Mouse (Mus musculus) heart, adult 18-20 months (tissue): ENCODE measurements around the gene Nccrp1. TPM values are rescaled to one million over a fixed set of nuclear protein-coding genes. Genes with fewer than 3 reads are reported as not detected.
A peak's percentile ranks its signal among the peaks of the same experiment; 100 is the strongest.
"Not testable (repeated sequence)": the region's sequence is repeated elsewhere in the genome, so short reads cannot be mapped to it uniquely, and the experiment has no call there.

ENCODE experiments used
- DNase-seq, 2 experiments: peaks; one replicate each; pipeline ENCODE4 v3.0.0; 2021 to 2022; ENCODE audit warnings: mixed read lengths in 1 of 2
- microRNA-seq, 2 experiments: library from miRNA; unstranded; fragments of <30 nt; microRNA quantifications; one replicate each; pipeline ENCODE4 v1.2.0; 2022
- total RNA-seq, 2 experiments: library from RNA; stranded (reverse); gene quantifications; 2 replicates each; pipeline ENCODE4 v1.2.3; 2021

The Nccrp1 gene
- total RNA-seq, 2 experiments from 2014 or later: not detected

DNA sequence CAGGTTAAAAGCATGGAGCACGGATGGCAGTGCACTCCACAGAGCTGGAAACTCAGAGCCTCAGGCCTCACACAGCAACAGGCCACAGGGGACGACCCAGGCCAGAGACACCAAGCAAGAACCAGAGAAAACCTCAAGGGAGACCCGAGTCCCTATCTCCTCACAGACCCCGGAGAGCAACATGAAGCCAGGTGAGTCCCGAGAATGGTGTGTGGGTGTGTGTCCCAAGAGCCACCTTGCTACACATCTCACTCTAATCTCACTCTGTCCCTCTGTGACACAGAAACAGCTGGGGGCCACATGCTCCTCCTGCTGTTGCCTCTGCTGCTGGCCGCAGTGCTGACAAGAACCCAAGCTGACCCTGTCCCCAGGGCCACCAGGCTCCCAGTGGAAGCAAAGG lies 24.5 kb downstream of the Nccrp1 start, which contains the start of gene Ifnl3:
Gene Ifnl3 (plus strand): TSS at position 301 of the 400 bp plus-strand sequence.
- DNase-seq: not testable (repeated sequence)

DNA sequence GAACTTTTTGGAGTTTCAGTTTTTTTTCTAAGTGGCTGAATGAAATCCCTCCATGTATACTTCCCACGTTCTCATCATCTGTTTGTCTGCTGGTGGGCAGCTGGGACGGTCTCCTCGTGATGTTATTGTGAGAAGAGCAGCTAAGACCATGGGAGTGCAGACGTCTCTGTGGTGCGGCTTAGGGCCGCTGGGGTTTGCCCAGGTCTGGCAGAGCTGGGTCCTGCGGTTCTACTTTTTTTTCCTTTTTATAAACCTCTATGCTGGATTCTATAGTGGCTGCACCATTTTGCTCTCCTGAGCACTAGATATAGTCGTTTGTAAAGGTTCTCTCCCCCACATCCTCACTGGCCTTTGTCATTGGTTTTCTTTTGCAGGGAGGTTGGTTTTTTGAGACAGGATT lies 35.6 kb downstream of the Nccrp1 start:
- DNase-seq: no peak

DNA sequence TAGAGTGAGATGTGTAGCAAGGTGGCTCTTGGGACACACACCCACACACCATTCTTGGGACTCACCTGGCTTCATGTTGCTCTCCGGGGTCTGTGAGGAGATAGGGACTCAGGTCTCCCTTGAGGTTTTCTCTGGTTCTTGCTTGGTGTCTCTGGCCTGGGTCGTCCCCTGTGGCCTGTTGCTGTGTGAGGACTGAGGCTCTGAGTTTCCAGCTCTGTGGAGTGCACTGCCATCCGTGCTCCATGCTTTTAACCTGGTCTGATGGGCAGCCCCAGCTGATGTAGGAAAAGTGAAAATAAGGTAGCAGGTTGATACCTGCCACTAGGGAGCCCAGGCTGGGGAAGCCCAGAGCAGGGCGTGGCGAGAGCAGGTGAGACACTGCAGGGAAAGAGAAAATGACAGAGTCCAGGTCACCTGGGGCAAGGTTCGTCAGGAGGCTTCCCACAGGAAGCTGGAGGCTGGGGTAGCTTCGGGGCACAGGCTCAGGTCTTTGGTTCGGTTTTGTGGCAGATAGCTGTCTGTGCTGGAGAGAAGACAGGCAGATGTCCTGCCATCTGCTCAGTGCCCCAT lies 36.6 kb downstream of the Nccrp1 start, which contains the start of gene Ifnl2:
Gene Ifnl2 (minus strand): TSS at position 51 of the 570 bp plus-strand sequence.
- DNase-seq: not testable (repeated sequence)

DNA sequence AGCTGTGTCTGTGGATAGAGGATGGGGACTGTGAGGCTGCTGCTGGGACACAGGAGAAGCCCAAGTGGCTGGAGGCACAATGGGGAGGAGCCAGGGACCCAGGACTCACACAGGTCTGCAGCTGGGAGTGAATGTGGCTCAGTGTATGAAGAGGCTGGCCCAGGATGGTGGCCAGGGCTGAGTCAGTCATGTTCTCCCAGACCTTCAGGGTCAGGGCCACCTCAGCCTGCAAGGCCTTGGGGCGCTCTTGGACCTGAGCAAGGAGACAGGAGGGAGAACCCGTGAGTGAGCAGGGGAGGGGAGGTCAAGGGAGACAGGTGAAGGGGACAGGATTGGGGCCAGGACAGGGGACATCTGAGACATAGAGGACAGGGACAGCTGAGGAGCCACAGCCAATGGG lies 37.9 kb downstream of the Nccrp1 start:
- not testable (repeated sequence) for DNase-seq

DNA sequence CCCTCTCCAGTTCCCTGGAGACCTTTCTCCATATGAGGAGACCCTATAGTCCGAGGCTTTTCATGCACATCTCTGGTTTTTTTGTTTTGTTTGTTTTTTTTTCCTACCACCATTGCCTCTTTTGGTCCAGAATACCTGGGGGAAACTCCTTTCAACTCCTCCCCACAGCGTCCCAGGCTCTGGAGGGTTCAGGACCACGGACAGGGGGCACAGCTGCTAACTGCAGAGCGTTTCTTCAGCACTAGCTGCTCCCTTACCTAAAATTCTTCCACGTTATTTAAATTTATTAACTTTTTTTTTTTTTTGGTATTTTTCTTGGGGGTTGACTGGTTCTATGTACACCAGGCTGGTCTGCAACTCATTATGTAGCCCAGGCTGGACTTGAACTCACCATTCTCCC lies 41.5 kb downstream of the Nccrp1 start:
- DNase-seq: peak in 1 of 2 experiments; percentile 9

DNA sequence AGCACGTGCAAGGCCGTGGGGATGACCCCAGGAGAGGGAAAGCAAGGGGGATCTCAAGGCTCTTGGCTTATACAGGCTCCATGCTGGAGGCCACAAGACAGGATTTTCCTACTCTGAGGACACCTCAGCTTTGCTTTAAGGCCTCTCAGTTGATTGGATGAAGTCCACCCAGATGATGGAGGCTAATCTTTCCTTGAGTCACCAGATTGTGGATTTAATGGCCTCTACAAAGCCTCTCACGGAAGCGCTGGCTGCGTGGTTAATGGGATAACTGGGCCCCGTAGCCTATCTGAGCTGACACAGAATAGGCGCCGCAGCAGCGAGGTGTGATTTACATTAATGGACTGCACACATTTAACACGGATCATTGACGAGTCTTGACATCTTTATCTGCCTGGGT lies 51.6 kb downstream of the Nccrp1 start:
- DNase-seq: no peak

Small RNA genes lying within 50 kb of the gene (microRNA-seq; reads per million reads assigned to microRNA genes)
- gene Mir7049: 0 to 1.1 reads per million in 2 experiments

Other genes starting within 250 kb of the Nccrp1 start
- not detected for gene Dll3, start 245.0 kb downstream of the Nccrp1 start, total RNA-seq
- gene Timm50, start 235.2 kb downstream of the Nccrp1 start, total RNA-seq: 10 to 100 TPM; 66.3 to 66.6 TPM
- gene Supt5, start 208.5 kb downstream of the Nccrp1 start, total RNA-seq: 10 to 100 TPM; 53.4 to 60.9 TPM
- 100 to 1,000 TPM; 517 to 602 TPM for gene Rps16, start 196.6 kb downstream of the Nccrp1 start, total RNA-seq
- gene Plekhg2, start 174.7 kb downstream of the Nccrp1 start, total RNA-seq: 10 to 100 TPM; 11.3 to 13.4 TPM
- gene Zfp36, start 167.0 kb downstream of the Nccrp1 start, total RNA-seq: 10 to 100 TPM; 18.4 to 27.3 TPM
- 10 to 100 TPM; 21.8 TPM for gene Med29, start 154.5 kb downstream of the Nccrp1 start, total RNA-seq
- 10 to 100 TPM; 39.5 to 44.5 TPM for gene Paf1, start 154.3 kb downstream of the Nccrp1 start, total RNA-seq
- gene Gmfg, start 109.8 kb downstream of the Nccrp1 start, total RNA-seq: 1 to 10 TPM; 5.4 to 7.8 TPM
- gene Lrfn1, start 95.3 kb downstream of the Nccrp1 start, total RNA-seq: under 1 TPM; 0.46 to 0.65 TPM
- not detected for gene Ifnl2, start 36.8 kb downstream of the Nccrp1 start, total RNA-seq
- gene Ifnl3, start 24.4 kb downstream of the Nccrp1 start, total RNA-seq: not detected
- not detected for gene Sycn, start 6.4 kb downstream of the Nccrp1 start, total RNA-seq
- 10 to 100 TPM; 19.6 to 22.1 TPM for gene Samd4b, start 50.9 kb upstream of the Nccrp1 start, total RNA-seq
- 1 to 10 TPM; 8.8 to 9.9 TPM for gene Pak4, start 50.9 kb upstream of the Nccrp1 start, total RNA-seq
- not detected for gene Acp7, start 84.1 kb upstream of the Nccrp1 start, total RNA-seq
- gene Fbxo27, start 145.6 kb upstream of the Nccrp1 start, total RNA-seq: under 1 TPM; 0.12 to 0.23 TPM
- gene Fbxo17, start 169.6 kb upstream of the Nccrp1 start, total RNA-seq: under 1 TPM; 0.62 to 0.82 TPM
- 10 to 100 TPM; 59.4 to 60.4 TPM for gene Mrps12, start 194.6 kb upstream of the Nccrp1 start, total RNA-seq
- 10 to 100 TPM; 14.7 to 15.5 TPM for gene Sars2, start 194.7 kb upstream of the Nccrp1 start, total RNA-seq
- gene Ccer2, start 208.9 kb upstream of the Nccrp1 start, total RNA-seq: not detected
- gene Sirt2, start 219.5 kb upstream of the Nccrp1 start, total RNA-seq: 10 to 100 TPM; 84.3 to 88.4 TPM
- 10 to 100 TPM; 25.8 to 26.8 TPM for gene Nfkbib, start 220.3 kb upstream of the Nccrp1 start, total RNA-seq
- 1 to 10 TPM; 1.5 to 3.4 TPM for gene Rinl, start 241.7 kb upstream of the Nccrp1 start, total RNA-seq